Mouse (Mus musculus): ENCODE measurements around the gene Sema3d. TPM values are rescaled to one million over a fixed set of nuclear protein-coding genes. Genes with fewer than 3 reads are reported as not detected.

Gene Sema3d
- polyA plus RNA-seq, 1 experiment from 2014 or later, result 11.5 TPM

DNA sequence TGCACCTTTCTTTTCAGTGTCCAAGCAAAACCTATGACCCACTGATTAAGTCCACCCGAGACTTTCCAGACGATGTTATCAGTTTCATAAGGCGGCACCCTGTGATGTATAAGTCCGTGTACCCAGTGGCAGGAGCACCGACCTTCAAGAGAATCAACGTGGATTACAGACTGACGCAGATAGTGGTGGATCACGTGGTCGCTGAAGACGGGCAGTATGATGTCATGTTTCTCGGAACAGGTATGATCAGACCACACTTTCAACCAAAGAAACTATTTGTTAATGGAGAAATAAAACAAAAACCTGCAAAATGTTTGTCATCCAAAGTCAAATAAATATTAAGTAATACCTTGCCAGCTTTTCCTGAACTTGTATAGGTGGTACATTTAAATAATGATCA, 179.9 kb downstream of the Sema3d start:
- Histone ChIP-seq H3K36me3 (no peaks in the 10 kb centered on the region), H3K27me3 (no peaks in the 10 kb centered on the region), H3K27ac (no peak overlapping the region), H3K4me1 (replicated peaks) (no peaks in the 10 kb centered on the region), H3K9me3 (replicated peaks) (no peaks in the 10 kb centered on the region), H3K4me2 (no peak overlapping the region), H3K9ac (no peak overlapping the region), H3K4me3 (no peak overlapping the region)
- no peak for ATAC-seq (replicated peaks; ENCODE audit: insufficient number of reproducible peaks, insufficient read depth, low FRiP score, low read depth)
- WGBS, result 70% methylated on average over 11 of the region's 11 CpGs

DNA sequence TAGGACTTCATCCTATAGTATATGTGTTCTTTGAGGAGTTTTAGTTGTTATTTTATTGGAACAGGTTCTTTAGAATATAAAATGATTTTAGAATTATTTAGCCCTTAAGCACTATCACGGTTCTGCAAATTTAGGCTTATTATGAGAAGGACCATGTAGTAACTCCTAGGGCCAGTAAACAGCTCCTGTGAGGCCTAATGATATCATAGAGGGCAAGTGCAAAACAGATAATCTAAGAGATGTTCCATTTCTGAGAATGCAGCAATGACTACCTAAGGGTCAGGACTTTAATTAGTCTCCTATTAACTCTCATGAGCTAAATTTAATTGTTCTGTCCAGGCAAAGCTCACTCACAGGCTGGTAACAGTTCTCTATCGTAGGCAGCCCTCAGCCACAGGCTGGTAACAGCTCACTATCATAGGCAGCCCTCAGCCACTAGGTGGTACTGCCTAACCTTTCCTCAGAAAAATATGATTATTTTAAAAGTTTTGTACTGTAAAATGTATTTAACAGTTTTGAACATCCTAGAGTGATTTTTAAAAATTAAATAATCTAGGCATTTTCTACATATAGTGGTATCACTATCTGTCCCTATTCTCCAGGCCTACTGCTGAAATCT, 181.5 kb downstream of the Sema3d start:
- no peak for ATAC-seq (replicated peaks; ENCODE audit: insufficient number of reproducible peaks, insufficient read depth, low FRiP score, low read depth)
- Histone ChIP-seq H3K9ac (no peak overlapping the region), H3K4me2 (no peak overlapping the region), H3K36me3 (no peaks in the 10 kb centered on the region), H3K27me3 (no peaks in the 10 kb centered on the region), H3K4me3 (no peak overlapping the region), H3K27ac (no peak overlapping the region), H3K4me1 (replicated peaks) (no peaks in the 10 kb centered on the region), H3K9me3 (replicated peaks) (no peaks in the 10 kb centered on the region)
- 61% methylated on average over 2 of the region's 2 CpGs for WGBS

DNA sequence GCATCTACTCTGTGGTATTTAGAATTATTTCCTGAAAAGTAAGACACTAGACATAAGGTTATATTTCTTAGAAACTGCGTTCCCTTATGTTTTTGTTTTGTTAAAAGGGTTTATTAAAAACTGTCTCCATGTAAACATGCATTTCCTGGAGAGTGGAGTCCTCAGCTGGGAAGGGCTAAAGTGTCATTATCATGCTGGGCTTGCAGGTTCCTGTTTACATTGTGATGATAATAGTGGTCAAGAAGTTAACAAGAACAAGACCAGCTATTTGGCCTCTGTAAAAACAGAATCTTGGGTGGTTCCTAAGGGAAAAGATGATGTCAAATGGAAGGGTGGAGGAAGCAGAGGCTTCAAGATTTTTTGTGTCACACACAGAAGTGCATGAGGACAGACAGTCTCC, 183.4 kb downstream of the Sema3d start:
- Histone ChIP-seq H3K36me3 (no peaks in the 10 kb centered on the region), H3K9me3 (replicated peaks) (no peaks in the 10 kb centered on the region), H3K4me2 (no peak overlapping the region), H3K9ac (no peak overlapping the region), H3K27me3 (no peaks in the 10 kb centered on the region), H3K4me1 (replicated peaks) (no peaks in the 10 kb centered on the region), H3K4me3 (no peak overlapping the region), H3K27ac (no peak overlapping the region)
- ATAC-seq (replicated peaks; ENCODE audit: insufficient number of reproducible peaks, insufficient read depth, low FRiP score, low read depth), result no peak
- WGBS, result 69% methylated on average over 1 of the region's 1 CpGs

DNA sequence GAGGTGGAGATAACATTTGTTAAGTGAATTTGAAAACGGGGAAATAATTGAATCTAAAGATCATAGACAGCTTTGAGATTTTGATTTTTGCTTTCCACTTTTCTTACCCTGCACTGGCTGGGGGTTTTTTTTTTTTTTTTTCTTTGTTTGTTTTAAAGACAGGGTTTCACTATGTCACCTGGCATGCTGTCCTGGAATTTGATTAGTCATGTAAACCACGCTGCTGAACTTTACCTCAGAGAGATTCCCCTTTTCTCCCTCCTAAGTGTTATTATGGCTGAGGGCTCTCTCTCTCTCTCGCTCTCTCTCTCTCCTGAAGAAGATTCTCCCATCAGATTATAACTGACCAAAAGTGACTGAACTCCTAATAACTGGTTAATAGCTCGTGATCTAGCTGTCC, 191.4 kb downstream of the Sema3d start:
- no peak for ATAC-seq (replicated peaks; ENCODE audit: insufficient number of reproducible peaks, insufficient read depth, low FRiP score, low read depth)
- Histone ChIP-seq H3K27me3 (no peaks in the 10 kb centered on the region), H3K9ac (no peak overlapping the region), H3K27ac (no peak overlapping the region), H3K36me3 (no peaks in the 10 kb centered on the region), H3K4me3 (no peak overlapping the region), H3K9me3 (replicated peaks) (no peaks in the 10 kb centered on the region), H3K4me2 (no peak overlapping the region), H3K4me1 (replicated peaks) (no peaks in the 10 kb centered on the region)
- 64% methylated on average over 4 of the region's 4 CpGs for WGBS

DNA sequence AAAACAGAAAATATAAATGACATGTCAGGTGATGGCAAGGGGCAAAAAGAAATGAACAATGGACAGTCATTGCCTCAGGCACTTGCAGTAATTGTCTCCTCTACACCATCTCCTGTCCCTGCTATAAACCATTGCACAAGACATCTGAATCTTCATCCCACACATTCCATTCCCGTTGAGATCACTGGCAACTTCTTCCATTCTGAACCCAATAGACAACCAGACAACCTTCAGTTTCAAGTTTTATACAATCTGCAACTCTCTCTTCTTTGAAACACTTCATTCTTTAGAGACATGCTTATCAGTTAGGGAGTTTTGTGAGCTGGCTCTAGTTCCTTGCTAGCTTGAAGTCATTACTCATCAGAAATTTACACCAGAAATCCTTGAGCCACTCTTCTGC, 192.1 kb downstream of the Sema3d start:
- Histone ChIP-seq H3K27ac (no peak overlapping the region), H3K36me3 (no peaks in the 10 kb centered on the region), H3K4me3 (no peak overlapping the region), H3K9ac (no peak overlapping the region), H3K4me2 (no peak overlapping the region), H3K4me1 (replicated peaks) (no peaks in the 10 kb centered on the region), H3K9me3 (replicated peaks) (no peaks in the 10 kb centered on the region), H3K27me3 (no peaks in the 10 kb centered on the region)
- 39% methylated on average over 1 of the region's 1 CpGs for whole genome bisulfite sequencing
- ATAC-seq (replicated peaks; ENCODE audit: insufficient number of reproducible peaks, insufficient read depth, low FRiP score, low read depth), result no peak

DNA sequence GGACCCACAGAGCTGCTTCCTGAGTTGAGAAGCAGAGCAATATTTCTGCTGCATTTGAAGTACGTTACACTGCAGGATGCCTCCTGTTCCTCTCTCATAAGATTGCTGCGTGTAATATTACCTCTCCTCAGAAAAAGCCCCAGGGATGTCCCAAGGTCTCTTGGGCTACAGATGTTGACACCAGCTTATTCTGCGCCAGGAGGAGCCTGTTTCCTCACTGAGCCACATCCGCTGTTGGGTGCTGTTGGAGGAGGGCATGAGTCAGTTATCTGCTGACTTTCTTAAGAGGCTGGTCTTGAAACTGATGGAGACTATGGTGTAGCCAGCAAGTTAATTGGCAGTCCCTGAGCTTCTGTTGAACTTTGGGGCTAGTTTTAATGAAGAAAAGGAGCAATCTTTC, 196.6 kb downstream of the Sema3d start:
- Histone ChIP-seq H3K4me3 (no peak overlapping the region), H3K9me3 (replicated peaks) (no peaks in the 10 kb centered on the region), H3K4me1 (replicated peaks) (no peaks in the 10 kb centered on the region), H3K4me2 (no peak overlapping the region), H3K27ac (no peak overlapping the region), H3K36me3 (no peaks in the 10 kb centered on the region), H3K27me3 (no peaks in the 10 kb centered on the region), H3K9ac (no peak overlapping the region)
- WGBS, result 55% methylated on average over 4 of the region's 4 CpGs
- ATAC-seq (replicated peaks; ENCODE audit: insufficient number of reproducible peaks, insufficient read depth, low FRiP score, low read depth), result no peak

DNA sequence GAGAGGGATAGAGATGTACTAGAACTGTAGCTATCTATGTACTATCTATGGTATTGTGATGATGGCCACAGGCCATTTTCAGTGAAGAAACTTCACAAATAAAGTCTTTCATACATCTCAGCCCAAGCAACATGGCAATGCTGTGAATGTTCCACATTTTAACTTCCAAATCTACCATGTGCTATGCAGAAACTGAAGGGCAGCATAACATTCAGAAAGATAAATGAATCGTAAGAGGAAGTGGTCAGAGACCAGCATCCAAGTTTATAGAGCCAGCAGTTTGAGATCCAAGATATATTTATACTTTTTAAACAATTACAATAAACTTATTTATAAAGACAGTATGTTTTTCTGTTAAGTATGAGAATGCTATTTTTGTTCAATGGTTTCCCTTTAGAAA, 199.4 kb downstream of the Sema3d start:
- no peak for ATAC-seq (replicated peaks; ENCODE audit: insufficient number of reproducible peaks, insufficient read depth, low FRiP score, low read depth)

DNA sequence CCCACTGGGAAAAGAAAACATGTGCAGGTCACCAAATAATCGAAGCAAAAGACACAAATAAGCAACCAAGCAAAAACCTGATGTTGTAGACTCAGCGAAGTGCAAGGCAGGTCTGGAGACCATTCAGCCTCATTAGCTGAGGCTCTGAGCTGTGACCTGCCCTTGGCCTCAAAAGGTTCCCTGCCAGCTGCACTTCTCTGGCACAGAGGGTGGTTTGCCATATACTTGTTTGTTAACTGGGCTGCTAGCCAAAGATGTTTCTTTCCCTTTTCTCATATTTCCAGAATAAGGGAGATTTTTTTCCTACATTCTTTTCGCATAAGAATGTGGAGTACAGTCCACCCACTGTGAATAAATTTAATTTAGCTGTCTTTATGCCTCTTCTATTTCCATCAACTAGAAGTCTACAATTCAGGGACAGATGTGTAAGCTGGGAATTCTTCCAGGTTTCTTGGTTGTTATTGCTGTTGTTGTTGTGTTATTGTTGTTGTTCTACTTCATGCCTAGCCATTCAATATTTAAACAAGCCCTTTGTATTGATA, 200.2 kb downstream of the Sema3d start:
- Histone ChIP-seq H3K4me2 (no peak overlapping the region), H3K27ac (no peak overlapping the region), H3K9ac (no peak overlapping the region), H3K36me3 (no peaks in the 10 kb centered on the region), H3K4me3 (no peak overlapping the region), H3K9me3 (replicated peaks) (no peaks in the 10 kb centered on the region), H3K4me1 (replicated peaks) (no peaks in the 10 kb centered on the region), H3K27me3 (no peaks in the 10 kb centered on the region)
- WGBS, result 76% methylated on average over 3 of the region's 3 CpGs
- no peak for ATAC-seq (replicated peaks; ENCODE audit: insufficient number of reproducible peaks, insufficient read depth, low FRiP score, low read depth)

More for the DNA sequence above, 199.4 kb downstream of the Sema3d start:
- Histone ChIP-seq H3K36me3 (no peaks in the 10 kb centered on the region), H3K4me3 (no peak overlapping the region), H3K27ac (no peak overlapping the region), H3K4me2 (no peak overlapping the region), H3K9ac (no peak overlapping the region), H3K9me3 (replicated peaks) (no peaks in the 10 kb centered on the region), H3K27me3 (no peaks in the 10 kb centered on the region), H3K4me1 (replicated peaks) (no peaks in the 10 kb centered on the region)
- WGBS, result 75% methylated on average over 1 of the region's 1 CpGs

DNA sequence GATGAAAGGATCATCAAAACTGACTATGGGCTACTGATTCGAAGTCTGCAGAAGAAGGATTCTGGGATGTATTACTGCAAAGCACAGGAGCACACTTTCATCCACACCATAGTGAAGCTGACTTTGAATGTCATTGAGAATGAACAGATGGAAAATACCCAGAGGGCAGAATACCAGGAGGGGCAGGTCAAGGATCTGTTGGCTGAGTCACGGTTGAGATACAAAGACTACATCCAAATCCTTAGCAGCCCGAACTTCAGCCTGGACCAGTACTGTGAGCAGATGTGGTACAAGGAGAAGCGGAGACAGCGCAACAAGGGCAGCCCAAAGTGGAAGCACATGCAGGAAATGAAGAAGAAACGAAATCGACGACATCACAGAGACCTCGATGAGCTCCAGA, 201.7 kb downstream of the Sema3d start:
- no peak for ATAC-seq (replicated peaks; ENCODE audit: insufficient number of reproducible peaks, insufficient read depth, low FRiP score, low read depth)
- WGBS, result 85% methylated on average over 9 of the region's 9 CpGs
- H3K4me2 ChIP-seq, result no peak overlapping the region
- H3K36me3 ChIP-seq, result no peaks in the 10 kb centered on the region
- no peaks in the 10 kb centered on the region for H3K4me1 ChIP-seq (replicated peaks)
- no peak overlapping the region for H3K27ac ChIP-seq
- H3K27me3 ChIP-seq, result no peaks in the 10 kb centered on the region
- H3K4me3 ChIP-seq, result no peak overlapping the region
- H3K9me3 ChIP-seq (replicated peaks), result no peaks in the 10 kb centered on the region
- no peak overlapping the region for H3K9ac ChIP-seq

DNA sequence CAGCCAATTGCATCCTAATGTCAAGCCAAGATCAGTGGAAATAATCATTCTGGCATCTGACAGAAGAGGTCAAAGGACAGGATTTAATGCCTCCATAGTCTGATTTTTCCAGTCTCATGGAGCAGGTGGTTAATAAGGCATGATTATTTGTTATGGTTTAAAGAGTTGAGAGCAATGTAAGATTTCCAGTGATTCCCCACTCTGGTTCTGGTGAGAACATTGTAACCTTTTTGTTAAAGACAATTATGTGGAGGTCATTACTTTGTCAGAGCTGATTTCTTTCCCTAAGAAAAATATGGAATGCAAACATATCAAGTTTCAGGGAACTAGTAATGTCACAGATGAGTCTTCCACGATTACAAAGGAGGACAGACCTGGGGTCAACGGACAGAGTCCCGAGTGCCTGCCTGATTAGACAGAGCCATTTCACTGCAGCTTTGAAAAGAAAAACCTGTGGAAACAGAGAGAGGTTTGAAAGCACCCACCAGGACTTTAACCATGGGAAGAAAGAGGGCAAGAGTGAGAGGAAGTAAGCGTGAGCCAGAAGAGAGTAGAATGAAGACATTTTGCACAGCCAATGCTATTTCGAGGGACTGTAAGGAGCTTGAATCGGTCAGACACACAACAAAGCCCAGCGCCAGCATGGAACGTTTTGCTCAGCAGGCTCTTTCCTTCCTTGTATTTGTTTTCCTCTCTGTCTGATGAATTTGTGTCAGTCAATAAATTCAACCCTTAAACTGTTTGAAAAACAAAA, 251.2 kb downstream of the Sema3d start:
- Histone ChIP-seq H3K9ac (no peak overlapping the region), H3K36me3 (no peaks in the 10 kb centered on the region), H3K4me2 (no peak overlapping the region), H3K4me3 (no peak overlapping the region), H3K27ac (no peak overlapping the region), H3K27me3 (no peaks in the 10 kb centered on the region), H3K9me3 (replicated peaks) (no peaks in the 10 kb centered on the region), H3K4me1 (replicated peaks) (no peaks in the 10 kb centered on the region)
- WGBS, result 56% methylated on average over 8 of the region's 8 CpGs
- no peak for ATAC-seq (replicated peaks; ENCODE audit: insufficient number of reproducible peaks, insufficient read depth, low FRiP score, low read depth)

DNA sequence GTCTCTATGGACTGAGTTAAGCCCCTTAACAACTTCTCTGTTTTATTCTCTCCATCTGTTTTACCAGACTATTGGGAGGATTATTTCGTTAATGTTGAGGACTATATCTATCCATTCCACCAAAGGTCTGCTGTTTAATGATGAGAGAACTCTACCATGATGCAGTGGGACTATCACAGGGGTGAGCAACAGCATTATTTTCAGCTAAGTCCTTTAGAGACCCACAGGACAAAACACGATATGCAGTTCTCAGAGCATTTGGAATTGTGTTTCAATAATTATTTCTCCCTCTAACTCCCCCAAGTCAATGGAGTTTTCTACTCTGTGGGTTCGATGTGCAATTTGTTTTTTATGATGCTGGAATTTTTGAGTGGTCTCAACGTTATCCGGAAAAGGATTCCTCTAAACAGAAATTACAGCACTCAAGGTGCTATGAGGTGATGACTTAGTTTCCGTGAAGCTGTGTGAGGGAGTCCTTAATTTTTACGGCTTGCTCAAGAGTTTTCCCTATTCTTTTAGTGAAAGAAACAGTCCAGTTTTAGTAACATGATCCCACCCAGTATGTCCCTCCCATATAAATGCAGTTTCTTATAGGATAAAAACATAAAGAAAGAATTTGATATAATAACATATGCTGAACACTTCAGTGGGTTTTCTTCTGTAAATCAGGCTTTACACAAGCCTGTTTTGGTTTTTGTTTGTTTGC, 254.7 kb downstream of the Sema3d start:
- Histone ChIP-seq H3K4me1 (replicated peaks) (no peaks in the 10 kb centered on the region), H3K4me2 (no peak overlapping the region), H3K4me3 (no peak overlapping the region), H3K9me3 (replicated peaks) (no peaks in the 10 kb centered on the region), H3K36me3 (no peaks in the 10 kb centered on the region), H3K9ac (no peak overlapping the region), H3K27ac (no peak overlapping the region), H3K27me3 (no peaks in the 10 kb centered on the region)
- ATAC-seq (replicated peaks; ENCODE audit: insufficient number of reproducible peaks, insufficient read depth, low FRiP score, low read depth), result no peak
- 85% methylated on average over 7 of the region's 7 CpGs for WGBS
